Mouse (Mus musculus) heart, embryonic 10.5 days (tissue): Measurements from ENCODE around the gene Mknk2. TPM values are rescaled to one million over a fixed set of nuclear protein-coding genes. Genes with fewer than 3 reads are reported as not detected.

Source experiments
- DNase-seq: peaks from one replicate; pipeline ENCODE4 v3.0.0-alpha.2; 2017; ENCODE audit warnings: low spot score
- H3K27ac ChIP-seq: fragments of 300-500 bp; sonication (generic); 2 replicates; pipeline ENCODE4 v1.5.1; 2016; ENCODE audit warnings: mild to moderate bottlenecking
- H3K27me3 ChIP-seq: fragments of 300-500 bp; sonication (generic); 2 replicates; pipeline ENCODE4 v1.6.1; 2016; ENCODE audit warnings: mild to moderate bottlenecking; ENCODE audit not compliant: poor library complexity, insufficient read depth, severe bottlenecking
- H3K36me3 ChIP-seq: fragments of 300-500 bp; sonication (generic); 2 replicates; pipeline ENCODE4 v1.6.1; 2016; ENCODE audit warnings: mild to moderate bottlenecking, moderate library complexity
- H3K4me1 ChIP-seq: fragments of 300-500 bp; sonication (generic); 2 replicates; pipeline ENCODE4 v1.6.1; 2016; ENCODE audit warnings: mild to moderate bottlenecking
- H3K4me3 ChIP-seq: fragments of 300-500 bp; sonication (generic); 2 replicates; pipeline ENCODE4 v1.5.1; 2016; ENCODE audit warnings: mild to moderate bottlenecking, moderate library complexity
- H3K9me3 ChIP-seq: fragments of 300-500 bp; sonication (generic); 2 replicates; pipeline ENCODE4 v1.6.1; 2016; ENCODE audit warnings: mild to moderate bottlenecking, moderate library complexity
- WGBS: fragments of 180-500 bp; shearing (Covaris S2); methylation state at CpG from one replicate; pipeline ENCODE4 v1.1.7; 2016; 5-methylcytosine and 5-hydroxymethylcytosine counted together
- polyA plus RNA-seq: library from polyadenylated mRNA; unstranded; fragments of >200 nt; fragmentation: Nextera tagmentation; extraction: Ambion mirVana; gene quantifications from 2 replicates; pipeline ENCODE4 v1.2.1, GENCODE M21; 2016

Mknk2 gene
- polyA plus RNA-seq, 1 experiment from 2014 or later: 92.0 TPM

DNA sequence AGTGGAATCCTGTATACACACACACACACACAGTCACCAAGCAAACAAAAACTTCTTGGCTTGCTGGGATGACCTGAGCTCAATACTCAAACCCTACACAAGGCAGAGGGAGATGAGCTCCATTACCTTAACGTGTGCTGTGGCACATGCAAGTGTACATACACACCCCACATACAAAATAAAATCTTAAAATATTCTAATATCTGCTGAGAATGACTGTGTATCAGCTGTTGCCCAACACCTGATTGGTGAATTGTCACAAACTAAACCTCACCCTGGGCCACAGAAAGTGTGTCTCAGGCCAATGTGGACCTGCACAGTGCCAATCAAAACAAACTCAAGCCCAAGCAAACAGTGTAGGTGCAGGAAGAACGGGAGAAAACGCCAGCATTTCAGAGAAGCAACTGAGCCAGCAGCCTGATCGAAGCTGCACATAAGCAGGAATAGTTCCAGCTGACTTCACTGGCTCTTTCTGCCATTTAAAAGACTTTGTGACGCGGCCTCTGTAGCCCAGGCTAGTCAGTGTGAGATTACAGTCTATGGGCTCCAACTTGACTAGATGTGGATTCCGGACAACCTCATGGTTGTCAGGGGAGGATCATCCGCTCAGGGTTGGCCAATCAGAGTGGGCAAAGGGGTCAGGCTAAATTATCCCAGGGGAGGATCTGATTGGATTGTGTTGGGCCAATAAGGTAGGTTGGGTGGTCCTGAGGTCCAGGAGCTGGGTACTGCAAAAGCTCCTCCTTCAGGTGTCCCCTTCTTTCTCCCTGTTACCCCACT lies 58.3 kb downstream of the Mknk2 start:
- H3K4me3 ChIP-seq: no peak overlapping the region
- WGBS: 27% methylated on average over 8 of the region's 8 CpGs
- peaks cover 33% of the 10 kb centered on the region for H3K4me1 ChIP-seq
- no peaks in the 10 kb centered on the region for H3K9me3 ChIP-seq
- H3K27me3 ChIP-seq: no peaks in the 10 kb centered on the region
- H3K36me3 ChIP-seq: peaks cover 13% of the 10 kb centered on the region
- peak overlapping the region; percentile 64; the same call in 1 of the 2 replicates for H3K27ac ChIP-seq
- DNase-seq: no peak

DNA sequence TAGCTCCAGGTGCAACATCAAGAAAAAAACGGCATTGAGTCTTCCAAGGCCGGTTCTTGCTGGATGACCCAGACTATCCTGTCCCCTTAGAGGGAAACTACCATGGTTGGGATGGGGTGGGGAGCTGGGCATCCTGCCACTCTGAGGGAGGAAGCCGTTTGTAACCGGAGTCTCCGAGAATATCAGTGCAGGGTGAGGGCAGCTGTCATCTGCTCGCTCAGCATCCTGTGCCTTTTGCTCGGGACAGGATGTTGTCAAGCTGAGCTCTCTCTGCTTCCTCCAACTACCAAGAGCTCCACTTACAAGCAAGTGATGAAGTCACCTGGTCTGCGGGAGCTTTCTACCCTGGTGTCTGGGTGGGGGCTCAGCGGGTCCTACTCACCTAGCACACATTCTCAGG lies 59.7 kb downstream of the Mknk2 start:
- Histone ChIP-seq H3K36me3 (peaks cover 28% of the 10 kb centered on the region), H3K9me3 (no peaks in the 10 kb centered on the region), H3K4me1 (peaks cover 18% of the 10 kb centered on the region), H3K4me3 (no peak overlapping the region), H3K27ac (no peak overlapping the region), H3K27me3 (no peaks in the 10 kb centered on the region)
- DNase-seq: no peak
- 60% methylated on average over 9 of the region's 9 CpGs for WGBS

Other genes starting within 250 kb of the Mknk2 start
- gene Tcf3, start 244.5 kb downstream of the Mknk2 start, polyA plus RNA-seq: 80.6 and 140 TPM in 2 replicates
- 0.44 TPM in 1 of 2 replicates, not detected in the other for gene Onecut3, start 183.3 kb downstream of the Mknk2 start, polyA plus RNA-seq
- 0.31 and 0.32 TPM in 2 replicates for gene Atp8b3, start 139.0 kb downstream of the Mknk2 start, polyA plus RNA-seq
- gene Rexo1, start 116.6 kb downstream of the Mknk2 start, polyA plus RNA-seq: 25.1 and 26.9 TPM in 2 replicates
- 7.9 and 8.1 TPM in 2 replicates for gene Klf16, start 100.8 kb downstream of the Mknk2 start, polyA plus RNA-seq
- gene Abhd17a, start 87.8 kb downstream of the Mknk2 start, polyA plus RNA-seq: 94.1 and 120 TPM in 2 replicates
- 97.4 and 97.9 TPM in 2 replicates for gene Scamp4, start 75.2 kb downstream of the Mknk2 start, polyA plus RNA-seq
- 5.8 and 9.3 TPM in 2 replicates for gene Adat3, start 75.2 kb downstream of the Mknk2 start, polyA plus RNA-seq
- 3.1 and 3.5 TPM in 2 replicates for gene Gm49322, start 72.1 kb downstream of the Mknk2 start, polyA plus RNA-seq
- gene Csnk1g2, start 55.3 kb downstream of the Mknk2 start, polyA plus RNA-seq: 110 and 150 TPM in 2 replicates
- gene Btbd2, start 21.0 kb downstream of the Mknk2 start, polyA plus RNA-seq: 59.0 and 69.9 TPM in 2 replicates
- gene Mob3a, start 23.9 kb upstream of the Mknk2 start, polyA plus RNA-seq: 54.8 and 56.8 TPM in 2 replicates
- gene Izumo4, start 24.1 kb upstream of the Mknk2 start, polyA plus RNA-seq: 12.8 and 14.4 TPM in 2 replicates
- gene Ap3d1, start 64.2 kb upstream of the Mknk2 start, polyA plus RNA-seq: 53.1 and 60.4 TPM in 2 replicates
- 25.6 and 26.1 TPM in 2 replicates for gene Dot1l, start 77.1 kb upstream of the Mknk2 start, polyA plus RNA-seq
- gene Sf3a2, start 120.1 kb upstream of the Mknk2 start, polyA plus RNA-seq: 70.6 and 84.1 TPM in 2 replicates
- 116 and 151 TPM in 2 replicates for gene Plekhj1, start 120.5 kb upstream of the Mknk2 start, polyA plus RNA-seq
- not detected in 2 replicates for gene Amh, start 127.1 kb upstream of the Mknk2 start, polyA plus RNA-seq
- 7.9 and 8.8 TPM in 2 replicates for gene Jsrp1, start 135.4 kb upstream of the Mknk2 start, polyA plus RNA-seq
- gene Oaz1, start 148.5 kb upstream of the Mknk2 start, polyA plus RNA-seq: 2,064 and 2,176 TPM in 2 replicates
- 0.14 and 0.43 TPM in 2 replicates for gene Lingo3, start 165.9 kb upstream of the Mknk2 start, polyA plus RNA-seq
- gene Lsm7, start 177.1 kb upstream of the Mknk2 start, polyA plus RNA-seq: 200 and 266 TPM in 2 replicates
- gene Sppl2b, start 177.2 kb upstream of the Mknk2 start, polyA plus RNA-seq: 32.1 and 34.6 TPM in 2 replicates
- gene Tmprss9, start 193.7 kb upstream of the Mknk2 start, polyA plus RNA-seq: not detected in 2 replicates
- 348 and 363 TPM in 2 replicates for gene Timm13, start 222.9 kb upstream of the Mknk2 start, polyA plus RNA-seq
- 39.7 and 47.3 TPM in 2 replicates for gene Lmnb2, start 240.1 kb upstream of the Mknk2 start, polyA plus RNA-seq